Mouse (Mus musculus) forebrain, embryonic 15.5 days (tissue): ENCODE data around the gene Pithd1. TPM values are rescaled to one million over a fixed set of nuclear protein-coding genes. Genes with fewer than 3 reads are reported as not detected.
"Not testable (repeated sequence)": the region's sequence is repeated elsewhere in the genome, so short reads cannot be mapped to it uniquely, and the experiment has no call there.

Experiments
- ATAC-seq: fragments of 200-750 bp; cut with Nextera tagmentation; replicated peaks from 2 replicates; pipeline ENCODE4 v1.8.0; 2017; ENCODE audit warnings: mild to moderate bottlenecking, moderate TSS enrichment, moderate library complexity
- H3K27ac ChIP-seq: fragments of 300-500 bp; sonication (generic); replicated peaks from 2 replicates; pipeline ENCODE4 v1.5.1; 2015; ENCODE audit warnings: mild to moderate bottlenecking, inconsistent platforms
- H3K27me3 ChIP-seq: fragments of 300-500 bp; sonication (generic); 2 replicates; pipeline ENCODE4 v1.6.1; 2015; ENCODE audit warnings: inconsistent platforms
- H3K36me3 ChIP-seq: fragments of 300-500 bp; sonication (generic); 2 replicates; pipeline ENCODE4 v1.6.1; 2015; ENCODE audit warnings: mild to moderate bottlenecking, inconsistent platforms
- H3K4me1 ChIP-seq: fragments of 300-500 bp; sonication (generic); 2 replicates; pipeline ENCODE4 v1.6.1; 2015; ENCODE audit warnings: inconsistent platforms
- H3K4me2 ChIP-seq: fragments of 300-500 bp; sonication (generic); replicated peaks from 2 replicates; pipeline ENCODE4 v1.6.1; 2015; ENCODE audit warnings: mild to moderate bottlenecking, inconsistent platforms
- H3K4me3 ChIP-seq: fragments of 300-500 bp; sonication (generic); 2 replicates; pipeline ENCODE4 v1.5.1; 2015; ENCODE audit warnings: mild to moderate bottlenecking, inconsistent platforms
- H3K9ac ChIP-seq: fragments of 300-500 bp; sonication (generic); replicated peaks from 2 replicates; pipeline ENCODE4 v1.6.1; 2015; ENCODE audit warnings: mild to moderate bottlenecking, inconsistent platforms
- H3K9me3 ChIP-seq: fragments of 300-500 bp; sonication (generic); 2 replicates; pipeline ENCODE4 v1.6.1; 2016; ENCODE audit warnings: inconsistent platforms
- WGBS: fragments of 180-500 bp; shearing (Covaris S2); methylation state at CpG from one replicate; pipeline ENCODE4 v1.1.7; 2015; ENCODE audit warnings: mixed read lengths; 5-methylcytosine and 5-hydroxymethylcytosine counted together
- polyA plus RNA-seq: library from polyadenylated mRNA; unstranded; fragments of >200 nt; fragmentation: Nextera tagmentation; extraction: Ambion mirVana; gene quantifications from 2 replicates; pipeline ENCODE4 v1.2.1, GENCODE M21; 2015

Gene Pithd1
- polyA plus RNA-seq, 1 experiment from 2014 or later = 55.3 TPM

- H3K4me2 ChIP-seq = peak overlapping the region; percentile 93
- H3K4me1 ChIP-seq = peaks cover 21% of the 10 kb centered on the region
- no peak overlapping the region for H3K9ac ChIP-seq
- no peak for ATAC-seq
- peak overlapping the region; percentile 85 for H3K4me3 ChIP-seq
- H3K27me3 ChIP-seq = no peaks in the 10 kb centered on the region
- 92% methylated on average over 7 of the region's 7 CpGs for WGBS
- no peak overlapping the region for H3K27ac ChIP-seq
- no peaks in the 10 kb centered on the region for H3K9me3 ChIP-seq
- H3K36me3 ChIP-seq = peaks cover 14% of the 10 kb centered on the region; the same call in 1 of the 2 replicates
These were observed 1.3 kb downstream of the Pithd1 start for GRCm38 (mm10) chr4:135985769-135986168.

DNA sequence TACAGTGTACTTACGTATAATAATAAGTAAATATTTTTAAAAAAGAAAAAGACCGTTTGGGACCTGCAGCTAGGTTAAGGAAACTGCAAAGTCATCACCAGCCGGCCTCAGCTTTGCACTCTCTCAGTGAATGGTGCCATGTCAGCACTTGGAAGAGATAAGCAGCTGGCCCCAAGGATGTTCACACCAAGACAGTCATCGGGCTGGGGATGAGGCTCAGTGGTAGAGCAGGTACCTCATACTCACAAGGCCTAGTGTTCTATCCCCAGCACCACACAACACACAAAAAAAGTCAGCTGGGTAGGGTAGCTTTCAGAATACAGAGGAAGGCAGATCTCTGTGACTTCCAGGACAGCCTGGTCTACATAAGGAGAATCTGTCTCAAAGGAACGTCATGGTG, 1.9 kb downstream of the Pithd1 start:
- Histone ChIP-seq H3K9me3 (no peaks in the 10 kb centered on the region), H3K4me3 (no peak overlapping the region), H3K4me2 (no peak overlapping the region), H3K4me1 (peaks cover 21% of the 10 kb centered on the region), H3K27ac (no peak overlapping the region), H3K9ac (no peak overlapping the region), H3K27me3 (no peaks in the 10 kb centered on the region), H3K36me3 (peaks cover 14% of the 10 kb centered on the region; the same call in 1 of the 2 replicates)
- no peak for ATAC-seq
- 90% methylated on average over 5 of the region's 5 CpGs for WGBS

GRCm38 (mm10) chr4:135984556-135984955, 2.5 kb downstream of the Pithd1 start:
- peaks cover 14% of the 10 kb centered on the region; the same call in 1 of the 2 replicates for H3K36me3 ChIP-seq
- 91% methylated on average over 5 of the region's 5 CpGs for WGBS
- ATAC-seq = no peak

GRCm38 (mm10) chr4:135981524-135982063, 5.5 kb downstream of the Pithd1 start:
- Histone ChIP-seq H3K4me1 (peaks cover 15% of the 10 kb centered on the region), H3K9me3 (no peaks in the 10 kb centered on the region), H3K4me3 (no peak overlapping the region), H3K9ac (no peak overlapping the region), H3K27ac (peak overlapping the region; percentile 38), H3K27me3 (no peaks in the 10 kb centered on the region), H3K36me3 (peaks cover 24% of the 10 kb centered on the region), H3K4me2 (no peak overlapping the region)
- ATAC-seq = no peak
- WGBS = 53% methylated on average over 7 of the region's 7 CpGs

More at GRCm38 (mm10) chr4:135984556-135984955, 2.5 kb downstream of the Pithd1 start:
- Histone ChIP-seq H3K4me3 (no peak overlapping the region), H3K27ac (no peak overlapping the region), H3K27me3 (no peaks in the 10 kb centered on the region), H3K4me1 (peaks cover 21% of the 10 kb centered on the region), H3K9ac (no peak overlapping the region), H3K9me3 (no peaks in the 10 kb centered on the region), H3K4me2 (no peak overlapping the region)

- H3K4me2 ChIP-seq, H3K9me3 ChIP-seq, H3K4me1 ChIP-seq, H3K27me3 ChIP-seq, ATAC-seq, H3K4me3 ChIP-seq, H3K9ac ChIP-seq, H3K27ac ChIP-seq: not testable (repeated sequence)
- H3K36me3 ChIP-seq = peaks cover 33% of the 10 kb centered on the region
- WGBS = 95% methylated on average over 5 of the region's 5 CpGs
These were observed 6.8 kb downstream of the Pithd1 start for GRCm38 (mm10) chr4:135980223-135980622.

GRCm38 (mm10) chr4:135976146-135976545, 10.9 kb downstream of the Pithd1 start:
- no peak overlapping the region for H3K4me3 ChIP-seq
- no peak overlapping the region for H3K9ac ChIP-seq
- no peak overlapping the region for H3K27ac ChIP-seq
- no peaks in the 10 kb centered on the region for H3K27me3 ChIP-seq
- H3K36me3 ChIP-seq = peaks cover 34% of the 10 kb centered on the region
- H3K4me1 ChIP-seq = peaks cover 14% of the 10 kb centered on the region
- no peak for ATAC-seq
- no peaks in the 10 kb centered on the region for H3K9me3 ChIP-seq
- 95% methylated on average over 12 of the region's 12 CpGs for WGBS
- no peak overlapping the region for H3K4me2 ChIP-seq

- peaks cover 20% of the 10 kb centered on the region for H3K4me1 ChIP-seq
- H3K4me2 ChIP-seq = peak overlapping the region; percentile 85
- peak overlapping the region; percentile 84 for H3K4me3 ChIP-seq
- WGBS = 79% methylated on average over 13 of the region's 13 CpGs
- H3K9ac ChIP-seq = peak overlapping the region; percentile 91
- H3K9me3 ChIP-seq = no peaks in the 10 kb centered on the region
- no peak overlapping the region for H3K27ac ChIP-seq
- no peaks in the 10 kb centered on the region for H3K27me3 ChIP-seq
- ATAC-seq = no peak; the same call in 1 of the 2 replicates
- peaks cover 51% of the 10 kb centered on the region for H3K36me3 ChIP-seq
These were observed 13.9 kb downstream of the Pithd1 start for GRCm38 (mm10) chr4:135972911-135973811.

DNA sequence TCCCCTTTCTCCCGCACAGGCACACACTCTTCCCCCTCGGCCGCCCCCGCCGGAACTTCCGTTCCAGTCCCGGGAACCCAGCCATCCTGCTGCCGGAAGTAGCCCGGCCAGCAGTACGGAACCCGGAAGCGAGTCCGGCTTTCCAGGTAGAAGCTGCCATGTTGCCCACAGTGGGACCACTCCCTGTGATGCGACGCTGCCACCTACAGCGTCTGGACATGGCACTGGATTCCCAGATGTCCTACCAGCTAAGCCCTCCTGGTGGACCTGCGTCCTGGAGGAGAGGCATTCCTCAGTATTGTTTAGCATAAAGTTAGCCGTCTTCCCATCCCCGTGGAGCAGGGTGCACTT, 14.5 kb downstream of the Pithd1 start, which contains the start of gene Lypla2:
Gene Lypla2 (minus strand): TSS at position 71 of the 351 bp plus-strand sequence.
- peaks cover 20% of the 10 kb centered on the region for H3K4me1 ChIP-seq
- WGBS = under 1% methylated on average over 18 of the region's 19 CpGs
- H3K36me3 ChIP-seq = peaks cover 58% of the 10 kb centered on the region
- H3K9ac ChIP-seq = peak within 1 kb of the TSS; percentile 91
- H3K27me3 ChIP-seq = no peaks in the 10 kb centered on the region
- H3K4me2 ChIP-seq = peak within 1 kb of the TSS; percentile 85
- H3K27ac ChIP-seq = peak within 1 kb of the TSS; percentile 66
- ATAC-seq = peak; percentile 85
- no peaks in the 10 kb centered on the region for H3K9me3 ChIP-seq
- peak within 1 kb of the TSS; percentile 84 for H3K4me3 ChIP-seq

GRCm38 (mm10) chr4:135971805-135972555, 15.1 kb downstream of the Pithd1 start:
- WGBS = under 1% methylated on average over 35 of the region's 35 CpGs
- no peaks in the 10 kb centered on the region for H3K9me3 ChIP-seq
- peaks cover 20% of the 10 kb centered on the region for H3K4me1 ChIP-seq
- H3K27me3 ChIP-seq = no peaks in the 10 kb centered on the region
- H3K27ac ChIP-seq = peak overlapping the region; percentile 66
- ATAC-seq = peak; percentile 46
- peak overlapping the region; percentile 84 for H3K4me3 ChIP-seq
- peak overlapping the region; percentile 91 for H3K9ac ChIP-seq
- H3K4me2 ChIP-seq = peak overlapping the region; percentile 85
- peaks cover 60% of the 10 kb centered on the region for H3K36me3 ChIP-seq

DNA sequence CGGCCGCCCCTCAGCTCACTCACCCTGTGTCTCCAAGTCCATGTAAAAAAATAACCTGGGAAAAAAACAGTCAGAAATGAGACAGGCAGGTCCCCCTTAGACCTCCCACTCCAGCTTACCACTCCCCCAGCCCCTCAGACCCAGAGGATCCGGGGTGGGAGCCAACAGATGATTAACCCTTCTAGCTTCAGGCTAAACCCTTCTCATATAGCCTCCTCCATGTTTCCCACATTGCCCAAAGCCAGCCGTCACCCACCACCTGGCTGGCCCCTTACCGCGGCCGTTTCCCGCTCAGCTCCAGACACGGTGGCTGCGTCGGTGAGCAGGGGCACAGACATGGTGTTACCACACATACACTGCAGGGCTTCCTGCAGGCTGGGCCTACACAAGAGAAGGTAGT, 16.5 kb downstream of the Pithd1 start:
- 0 out of 2 replicates have a peak overlapping the region, but pooled peaks have one; percentile 3 for H3K4me3 ChIP-seq

DNA sequence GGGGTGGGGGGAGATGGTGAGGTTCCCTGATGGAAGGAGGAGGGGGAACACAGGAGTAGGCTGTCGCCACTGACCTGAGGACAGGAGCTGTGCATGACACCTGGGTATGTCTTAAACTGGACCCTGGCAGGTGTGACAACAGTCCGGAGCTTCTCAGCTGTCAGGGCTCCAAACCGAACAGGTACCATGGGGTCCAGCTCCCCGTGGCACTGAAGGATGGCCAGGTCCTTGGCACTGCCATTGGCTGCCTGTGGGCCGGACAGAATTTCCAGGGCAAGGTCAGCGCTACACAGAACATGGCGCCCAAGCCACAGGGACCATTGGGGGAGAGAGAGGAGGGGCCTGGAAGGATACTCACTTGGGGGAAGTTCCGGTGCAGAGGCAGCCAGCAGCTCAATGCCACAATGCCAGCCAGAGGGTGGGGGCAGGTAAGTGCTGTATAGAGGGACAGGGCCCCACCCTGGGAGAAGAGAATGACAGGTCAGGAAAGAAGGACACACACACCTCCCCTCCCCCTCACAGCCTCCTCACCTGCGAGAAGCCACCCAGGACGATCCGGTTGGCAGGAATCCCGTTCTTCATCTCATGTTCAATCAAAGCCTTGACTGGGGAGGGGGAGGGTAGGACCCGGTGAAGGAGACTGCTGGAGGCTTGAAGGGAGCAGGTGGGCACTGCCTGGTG, 17.9 kb downstream of the Pithd1 start:
- ATAC-seq = no peak

More for the DNA sequence above, 16.5 kb downstream of the Pithd1 start:
- H3K4me2 ChIP-seq = peak overlapping the region; percentile 85; the same call in 1 of the 2 replicates
- peaks cover 20% of the 10 kb centered on the region for H3K4me1 ChIP-seq
- peaks cover 58% of the 10 kb centered on the region for H3K36me3 ChIP-seq
- H3K9ac ChIP-seq = no peak overlapping the region
- H3K9me3 ChIP-seq = no peaks in the 10 kb centered on the region
- no peak overlapping the region for H3K27ac ChIP-seq
- 88% methylated on average over 11 of the region's 11 CpGs for WGBS
- no peak for ATAC-seq
- H3K27me3 ChIP-seq = no peaks in the 10 kb centered on the region

More for the DNA sequence above, 17.9 kb downstream of the Pithd1 start:
- no peak overlapping the region for H3K4me2 ChIP-seq
- H3K4me1 ChIP-seq = peaks cover 27% of the 10 kb centered on the region
- WGBS = 91% methylated on average over 13 of the region's 13 CpGs
- H3K9ac ChIP-seq = no peak overlapping the region
- no peak overlapping the region for H3K27ac ChIP-seq
- H3K9me3 ChIP-seq = no peaks in the 10 kb centered on the region
- no peak overlapping the region for H3K4me3 ChIP-seq
- peaks cover 48% of the 10 kb centered on the region for H3K36me3 ChIP-seq
- H3K27me3 ChIP-seq = no peaks in the 10 kb centered on the region
